8 mouse cellular contexts compared by ENCODE assay signal in the genomic region with DNA sequence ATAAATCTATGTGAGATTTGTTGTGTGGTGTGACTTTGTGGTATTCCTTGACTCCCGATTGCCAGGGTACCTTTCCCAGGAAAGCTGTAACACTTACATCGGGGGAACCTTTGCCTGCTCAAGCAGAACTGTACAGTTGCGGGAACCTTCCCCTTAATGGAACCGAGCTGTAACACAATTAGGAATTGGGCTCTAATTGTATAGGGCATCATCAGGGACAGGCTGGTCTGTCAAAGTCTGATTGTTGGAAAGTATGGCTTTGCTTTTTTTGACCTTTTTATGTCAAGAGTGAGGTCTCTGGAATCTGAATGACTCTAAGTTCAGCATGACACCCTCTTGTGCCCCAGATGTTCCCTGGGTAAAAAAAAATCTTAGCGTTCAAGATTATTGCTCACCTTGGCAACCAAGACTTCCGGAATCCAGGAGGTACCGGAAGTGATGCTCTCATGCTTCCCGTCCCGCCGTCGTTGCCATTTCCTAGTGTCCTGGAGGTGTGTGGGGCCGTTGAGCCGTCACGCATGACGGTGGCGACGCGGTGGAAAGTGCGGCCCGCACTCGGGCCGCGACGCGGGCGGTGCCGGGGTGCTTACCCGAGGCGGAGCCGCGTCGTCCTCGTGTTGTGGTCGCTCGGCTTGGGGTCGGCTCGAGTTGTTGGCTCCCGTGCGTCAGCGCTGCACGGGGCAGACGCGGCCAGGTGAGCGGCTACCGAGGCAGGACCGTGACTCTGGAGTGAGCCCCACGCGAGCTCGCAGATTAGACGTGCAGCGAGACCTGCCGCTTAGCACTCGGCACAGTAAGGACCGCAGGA. TPM values are rescaled to one million over a fixed set of nuclear protein-coding genes. Genes with fewer than 3 reads are reported as not detected.
DNase-seq lines count a peak whose midpoint lies in the region; ATAC-seq and TF ChIP-seq lines count a peak whose summit lies in the region.

No protein-coding gene starts in this region.

- H3K4me2 ChIP-seq in lung, embryonic 14.5 days: peak overlapping the region; percentile 87

- peak overlapping the region; percentile 84 for H3K9ac ChIP-seq in lung, embryonic 14.5 days

- peaks cover 9% of the 10 kb centered on the region; the same call in 1 of the 2 replicates for H3K36me3 ChIP-seq in lung, embryonic 14.5 days (ENCODE audit: insufficient read depth)

- H3K27me3 ChIP-seq in lung, embryonic 14.5 days (ENCODE audit: insufficient read depth, low read length): no peaks in the 10 kb centered on the region

- no peak for TF ChIP-seq CTCF in layer of hippocampus, adult 2 months (conservative IDR thresholded peaks at IDR 0.05)
- TF ChIP-seq CTCF in lung, embryonic 14.5 days (IDR thresholded peaks at IDR 0.05; ENCODE audit: low read depth): no peak

- 6% methylated on average over 54 of the region's 54 CpGs for WGBS in lung, embryonic 14.5 days

- H3K4me3 ChIP-seq in layer of hippocampus, adult 2 months: peak overlapping the region; percentile 89
- H3K4me3 ChIP-seq in lung, embryonic 14.5 days (ENCODE audit: low read depth, low read length): peak overlapping the region; percentile 81

- H3K4me1 ChIP-seq in lung, embryonic 14.5 days (ENCODE audit: insufficient read depth): peaks cover 3% of the 10 kb centered on the region; the same call in 1 of the 2 replicates

- ATAC-seq in frontal cortex, adult (ENCODE audit: low TSS enrichment): peak; percentile 98
- peak; percentile 86 for ATAC-seq in lung, embryonic 14.5 days (ENCODE audit: insufficient read depth)
- ATAC-seq in neutrophil, adult 5-6 weeks (ENCODE audit: extremely low read depth, insufficient number of reproducible peaks, low FRiP score, poor library complexity, severe bottlenecking): peak; percentile 87

- H3K27ac ChIP-seq in layer of hippocampus, adult 2 months: peak overlapping the region; percentile 85
- 0 out of 2 replicates have a peak overlapping the region, but pooled peaks have one; percentile 50 for H3K27ac ChIP-seq in lung, embryonic 14.5 days (ENCODE audit: low read depth)

- DNase-seq in Muller cell, postnatal 12 days (ENCODE audit: inconsistent ontology term): peak; percentile 64
- DNase-seq in cerebellum, adult 9-10 months: peak; percentile 71
- peak; percentile 53 for DNase-seq in heart, postnatal 4 days
- peak; percentile 56 to 57 for DNase-seq in layer of hippocampus, adult 2 months (ENCODE audit: low spot score in 2 of 2)
- DNase-seq in lung, embryonic 14.5 days: peak; percentile 82
- peak; percentile 74 for DNase-seq in testis, postnatal 14 days (ENCODE audit: low spot score)

- peaks cover 8% of the 10 kb centered on the region; the same call in 1 of the 2 replicates for H3K9me3 ChIP-seq in lung, embryonic 14.5 days (ENCODE audit: low read depth, low read length)

RNA-seq across cellular contexts. Expression of a gene that starts 1.1 kb away (rescaled TPM):
- 1 to 10 TPM; 3.7 to 5.2 TPM for total RNA-seq in heart, postnatal 4 days (2021)
- total RNA-seq in layer of hippocampus, adult 2 months (2021): 1 to 10 TPM; 5.2 TPM
- 2.5 and 3.0 TPM in 2 replicates for polyA plus RNA-seq in lung, embryonic 14.5 days (2014; fragmentation: Nextera tagmentation; extraction: Ambion mirVana)
- total RNA-seq in neutrophil, adult 5-6 weeks (2017): 3.4 and 3.8 TPM in 2 replicates

RNA-seq across cellular contexts. Expression of a gene that starts 20.8 kb away (rescaled TPM):
- 100 to 1,000 TPM; 100 to 102 TPM for total RNA-seq in heart, postnatal 4 days (2021)
- 100 to 1,000 TPM; 170 to 186 TPM for total RNA-seq in layer of hippocampus, adult 2 months (2021)
- 70.9 and 71.0 TPM in 2 replicates for polyA plus RNA-seq in lung, embryonic 14.5 days (2014; fragmentation: Nextera tagmentation; extraction: Ambion mirVana)
- 105 and 106 TPM in 2 replicates for total RNA-seq in neutrophil, adult 5-6 weeks (2017)

RNA-seq across cellular contexts. Expression of a gene that starts 36.3 kb away (rescaled TPM):
- total RNA-seq in heart, postnatal 4 days (2021): 1 to 10 TPM; 7.8 to 9.3 TPM
- total RNA-seq in layer of hippocampus, adult 2 months (2021): 1 to 10 TPM; 7.5 to 8.3 TPM
- polyA plus RNA-seq in lung, embryonic 14.5 days (2014; fragmentation: Nextera tagmentation; extraction: Ambion mirVana): 22.7 and 24.8 TPM in 2 replicates
- not detected in 2 replicates for total RNA-seq in neutrophil, adult 5-6 weeks (2017)

RNA-seq across cellular contexts. Expression of a gene that starts 42.7 kb away (rescaled TPM):
- total RNA-seq in heart, postnatal 4 days (2021): not detected
- not detected for total RNA-seq in layer of hippocampus, adult 2 months (2021)
- 0.75 and 0.78 TPM in 2 replicates for polyA plus RNA-seq in lung, embryonic 14.5 days (2014; fragmentation: Nextera tagmentation; extraction: Ambion mirVana)
- total RNA-seq in neutrophil, adult 5-6 weeks (2017): 1.0 TPM in 1 of 2 replicates, not detected in the other

Comparison
In these comparisons a context has a peak if more than half of its experiments do, and no peak if none do; other contexts are left out.
1. Peak in every context shown above with its lines: DNase-seq, ATAC-seq, H3K4me3 ChIP-seq and H3K27ac ChIP-seq.